Mouse (Mus musculus): ENCODE data around the gene Proca1. TPM values are rescaled to one million over a fixed set of nuclear protein-coding genes. Genes with fewer than 3 reads are reported as not detected.

The Proca1 gene
- total and polyA plus RNA-seq, 3 experiments = 0.70 to 0.80 (median 0.75) TPM

- TF ChIP-seq CTCF (IDR thresholded peaks at IDR 0.05) = no peak
- TF ChIP-seq EP300 (IDR thresholded peaks at IDR 0.05; ENCODE audit: insufficient read depth, low read depth, low read length) = no peak
- no peak for TF ChIP-seq POLR2A (IDR thresholded peaks at IDR 0.05; ENCODE audit: insufficient read depth, low read depth, low read length)
- DNase-seq = no peak
- no peak overlapping the region; the same call in 1 of the 2 replicates for H3K27ac ChIP-seq
- no peak overlapping the region; the same call in 1 of the 2 replicates for H3K4me3 ChIP-seq
- no peaks in the 10 kb centered on the region for H3K27me3 ChIP-seq (ENCODE audit: control insufficient read depth, insufficient read depth, low read length)
- intact Hi-C loops (cut with DNase I) = no loop called here
- peaks cover 11% of the 10 kb centered on the region for H3K36me3 ChIP-seq (ENCODE audit: control insufficient read depth, insufficient read depth, low read length)
- no peaks in the 10 kb centered on the region for H3K79me2 ChIP-seq (replicated peaks; ENCODE audit: control insufficient read depth, insufficient read depth, low read length)
- WGBS = 48% methylated on average over 8 of the region's 8 CpGs
- no peak overlapping the region for H3K9ac ChIP-seq (ENCODE audit: low read depth, low read length)
- peaks cover 3% of the 10 kb centered on the region for H3K4me1 ChIP-seq (ENCODE audit: control insufficient read depth, insufficient read depth, low read length)
Observed at GRCm38 (mm10) chr11:78179438-78179999, 13.7 kb upstream of the Proca1 start.

- H3K79me2 ChIP-seq (replicated peaks; ENCODE audit: control insufficient read depth, insufficient read depth, low read length) = no peaks in the 10 kb centered on the region
- intact Hi-C loops (cut with DNase I) = no loop called here
- H3K4me1 ChIP-seq (ENCODE audit: control insufficient read depth, insufficient read depth, low read length) = peaks cover 3% of the 10 kb centered on the region
- H3K4me3 ChIP-seq = no peak overlapping the region
- no peak overlapping the region for H3K27ac ChIP-seq
- 73% methylated on average over 6 of the region's 6 CpGs for WGBS
- peaks cover 11% of the 10 kb centered on the region for H3K36me3 ChIP-seq (ENCODE audit: control insufficient read depth, insufficient read depth, low read length)
- no peak overlapping the region for H3K9ac ChIP-seq (ENCODE audit: low read depth, low read length)
- H3K27me3 ChIP-seq (ENCODE audit: control insufficient read depth, insufficient read depth, low read length) = no peaks in the 10 kb centered on the region
- DNase-seq = no peak
- no peak for TF ChIP-seq EP300 (IDR thresholded peaks at IDR 0.05; ENCODE audit: insufficient read depth, low read depth, low read length)
- TF ChIP-seq CTCF (IDR thresholded peaks at IDR 0.05) = no peak
- no peak; the same call in 1 of the 2 replicates for TF ChIP-seq POLR2A (IDR thresholded peaks at IDR 0.05; ENCODE audit: insufficient read depth, low read depth, low read length)
Observed at GRCm38 (mm10) chr11:78180081-78180761, 13.0 kb upstream of the Proca1 start.

GRCm38 (mm10) chr11:78181830-78182357, 11.3 kb upstream of the Proca1 start:
- intact Hi-C loops (cut with DNase I) = no loop called here
- 44% methylated on average over 2 of the region's 2 CpGs for WGBS
- Histone ChIP-seq H3K79me2 (replicated peaks; ENCODE audit: control insufficient read depth, insufficient read depth, low read length) (no peaks in the 10 kb centered on the region), H3K27me3 (ENCODE audit: control insufficient read depth, insufficient read depth, low read length) (no peaks in the 10 kb centered on the region), H3K27ac (no peak overlapping the region), H3K4me3 (no peak overlapping the region), H3K9ac (ENCODE audit: low read depth, low read length) (no peak overlapping the region), H3K36me3 (ENCODE audit: control insufficient read depth, insufficient read depth, low read length) (peaks cover 11% of the 10 kb centered on the region), H3K4me1 (ENCODE audit: control insufficient read depth, insufficient read depth, low read length) (peaks cover 1% of the 10 kb centered on the region)
- TF ChIP-seq EP300 (IDR thresholded peaks at IDR 0.05; ENCODE audit: insufficient read depth, low read depth, low read length) = no peak
- DNase-seq = no peak

DNA sequence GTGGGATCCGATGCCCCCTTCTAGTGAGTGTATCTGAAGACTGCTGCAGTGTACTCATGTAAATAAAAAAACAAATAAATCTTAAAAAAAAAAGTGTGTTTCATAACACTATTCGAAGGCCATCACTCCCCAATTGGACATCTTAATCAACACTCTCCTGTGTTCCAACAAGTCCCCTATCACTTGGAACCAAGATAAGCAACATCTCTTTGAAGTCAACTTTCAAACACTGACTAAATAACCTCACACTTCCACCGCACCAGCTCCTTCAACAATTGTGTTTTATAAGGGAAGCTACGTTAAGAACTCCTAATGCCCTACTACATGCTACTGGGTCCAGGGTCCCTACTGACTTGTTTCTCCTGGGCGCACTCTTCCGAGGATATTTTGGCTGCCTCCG, 10.7 kb upstream of the Proca1 start:
- Histone ChIP-seq H3K4me1 (ENCODE audit: control insufficient read depth, insufficient read depth, low read length) (peaks cover 1% of the 10 kb centered on the region), H3K27me3 (ENCODE audit: control insufficient read depth, insufficient read depth, low read length) (no peaks in the 10 kb centered on the region), H3K27ac (no peak overlapping the region), H3K79me2 (replicated peaks; ENCODE audit: control insufficient read depth, insufficient read depth, low read length) (no peaks in the 10 kb centered on the region), H3K9ac (ENCODE audit: low read depth, low read length) (no peak overlapping the region; the same call in 1 of the 2 replicates), H3K36me3 (ENCODE audit: control insufficient read depth, insufficient read depth, low read length) (peaks cover 11% of the 10 kb centered on the region), H3K4me3 (peak overlapping the region; percentile 96)
- WGBS = 4% methylated on average over 7 of the region's 7 CpGs
- intact Hi-C loops (cut with DNase I) = no loop called here
- no peak for DNase-seq
- TF ChIP-seq EP300 (IDR thresholded peaks at IDR 0.05; ENCODE audit: insufficient read depth, low read depth, low read length) (no peak), CTCF (IDR thresholded peaks at IDR 0.05) (no peak), POLR2A (IDR thresholded peaks at IDR 0.05; ENCODE audit: insufficient read depth, low read depth, low read length) (no peak)

- Histone ChIP-seq H3K79me2 (replicated peaks; ENCODE audit: control insufficient read depth, insufficient read depth, low read length) (no peaks in the 10 kb centered on the region), H3K27me3 (ENCODE audit: control insufficient read depth, insufficient read depth, low read length) (no peaks in the 10 kb centered on the region), H3K9ac (ENCODE audit: low read depth, low read length) (peak within 1 kb of the TSS; percentile 78), H3K36me3 (ENCODE audit: control insufficient read depth, insufficient read depth, low read length) (peaks cover 11% of the 10 kb centered on the region), H3K4me3 (peak within 1 kb of the TSS; percentile 96), H3K4me1 (ENCODE audit: control insufficient read depth, insufficient read depth, low read length) (peaks cover 2% of the 10 kb centered on the region), H3K27ac (peak within 1 kb of the TSS; percentile 75)
- TF ChIP-seq CTCF (IDR thresholded peaks at IDR 0.05) (peak; percentile 53), EP300 (IDR thresholded peaks at IDR 0.05; ENCODE audit: insufficient read depth, low read depth, low read length) (peak; percentile 57; the same call in 1 of the 2 replicates), POLR2A (IDR thresholded peaks at IDR 0.05; ENCODE audit: insufficient read depth, low read depth, low read length) (peak; percentile 98)
- intact Hi-C loops (cut with DNase I) = no loop called here
- DNase-seq = peak; percentile 85 to 87
- WGBS = under 1% methylated on average over 38 of the region's 38 CpGs
Observed at GRCm38 (mm10) chr11:78182961-78183844, 10.0 kb upstream of the Proca1 start, which contains the start of gene Rpl23a. TSS of gene Rpl23a (minus strand) at chr11:78183584.
